Mouse (Mus musculus) forebrain, embryonic 13.5 days (tissue): ENCODE measurements at regions not wholly inside any gene's neighbourhood (a gene's known extent, or its start where the extent isn't known, plus 50 kb on each side); places are given as distances from the start of the nearest gene placed in this dataset.

ENCODE experiments used
- ATAC-seq: fragments of 200-750 bp; cut with Nextera tagmentation; 2 replicates; pipeline ENCODE4 v1.8.0; 2017
- H3K27ac ChIP-seq: fragments of 300-500 bp; sonication (generic); 2 replicates; pipeline ENCODE4 v1.5.1; 2015; ENCODE audit warnings: inconsistent platforms, mild to moderate bottlenecking, moderate library complexity
- H3K27me3 ChIP-seq: fragments of 300-500 bp; sonication (generic); 2 replicates; pipeline ENCODE4 v1.6.1; 2015; ENCODE audit warnings: mild to moderate bottlenecking, inconsistent platforms
- H3K36me3 ChIP-seq: fragments of 300-500 bp; sonication (generic); 2 replicates; pipeline ENCODE4 v1.6.1; 2015; ENCODE audit warnings: mild to moderate bottlenecking, inconsistent platforms; ENCODE audit not compliant: poor library complexity, severe bottlenecking
- H3K4me1 ChIP-seq: fragments of 300-500 bp; sonication (generic); 2 replicates; pipeline ENCODE4 v1.6.1; 2015; ENCODE audit warnings: inconsistent platforms
- H3K4me2 ChIP-seq: fragments of 300-500 bp; sonication (generic); 2 replicates; pipeline ENCODE4 v1.6.1; 2015; ENCODE audit warnings: inconsistent platforms, mild to moderate bottlenecking, moderate library complexity
- H3K4me3 ChIP-seq: fragments of 300-500 bp; sonication (generic); 2 replicates; pipeline ENCODE4 v1.5.1; 2015; ENCODE audit warnings: mild to moderate bottlenecking, inconsistent platforms
- H3K9ac ChIP-seq: fragments of 300-500 bp; sonication (generic); 2 replicates; pipeline ENCODE4 v1.6.1; 2015; ENCODE audit warnings: mild to moderate bottlenecking, inconsistent platforms
- H3K9me3 ChIP-seq: fragments of 300-500 bp; sonication (generic); replicated peaks from 2 replicates; pipeline ENCODE4 v1.6.1; 2016; ENCODE audit warnings: inconsistent platforms
- whole genome bisulfite sequencing: fragments of 180-500 bp; shearing (Covaris S2); methylation state at CpG from one replicate; pipeline ENCODE4 v1.1.7; 2015; 5-methylcytosine and 5-hydroxymethylcytosine counted together

DNA sequence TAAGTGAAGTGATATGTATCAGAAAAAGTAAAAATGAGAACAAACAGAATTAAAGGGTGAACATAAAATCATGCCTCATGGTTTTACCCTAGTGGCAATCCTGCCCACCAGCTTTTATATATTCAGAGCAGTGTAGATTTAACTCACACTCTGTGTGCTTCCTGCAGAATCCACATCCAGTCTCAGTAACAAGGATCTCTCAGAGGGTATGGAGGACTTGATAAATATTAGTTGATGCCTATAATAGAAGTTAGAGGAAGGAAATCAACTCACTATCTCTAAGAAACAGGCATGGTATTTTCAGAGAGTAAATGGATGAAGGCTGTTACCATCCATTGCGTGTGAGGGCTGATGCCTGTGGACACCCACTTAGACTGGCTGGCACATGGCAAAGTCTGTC, 492.5 kb upstream of the Nr5a2 start:
- Histone ChIP-seq H3K9ac (no peak overlapping the region), H3K4me3 (no peak overlapping the region), H3K4me2 (no peak overlapping the region), H3K27ac (no peak overlapping the region), H3K4me1 (peaks cover 8% of the 10 kb centered on the region), H3K27me3 (no peaks in the 10 kb centered on the region), H3K9me3 (no peaks in the 10 kb centered on the region), H3K36me3 (no peaks in the 10 kb centered on the region)
- no peak for ATAC-seq
- 76% methylated on average over 1 of the region's 1 CpGs for WGBS

DNA sequence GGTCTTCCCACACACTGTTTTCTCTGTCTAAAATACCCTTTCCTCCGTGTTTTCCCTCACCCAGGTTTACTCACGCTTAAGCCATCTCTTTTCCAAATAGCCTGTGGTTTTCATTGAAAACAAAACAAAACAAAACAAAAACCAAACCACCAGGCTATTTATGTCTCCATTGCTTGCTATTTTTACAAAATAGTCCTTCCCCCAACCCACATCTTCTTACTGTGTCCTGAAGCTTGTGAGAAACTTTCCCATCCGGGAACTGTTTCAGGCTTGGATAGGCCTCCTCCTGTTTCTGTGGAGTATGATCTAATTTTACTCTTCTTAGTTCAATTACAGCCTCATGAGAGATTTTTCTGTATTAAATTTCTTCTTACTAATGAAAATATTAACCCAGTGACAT, 486.2 kb upstream of the Nr5a2 start:
- 40% methylated on average over 3 of the region's 3 CpGs for WGBS
- ATAC-seq, result no peak
- Histone ChIP-seq H3K9me3 (no peaks in the 10 kb centered on the region), H3K36me3 (no peaks in the 10 kb centered on the region), H3K27ac (no peak overlapping the region), H3K27me3 (no peaks in the 10 kb centered on the region), H3K4me2 (no peak overlapping the region), H3K9ac (no peak overlapping the region), H3K4me1 (peaks cover 3% of the 10 kb centered on the region; the same call in 1 of the 2 replicates), H3K4me3 (no peak overlapping the region)

DNA sequence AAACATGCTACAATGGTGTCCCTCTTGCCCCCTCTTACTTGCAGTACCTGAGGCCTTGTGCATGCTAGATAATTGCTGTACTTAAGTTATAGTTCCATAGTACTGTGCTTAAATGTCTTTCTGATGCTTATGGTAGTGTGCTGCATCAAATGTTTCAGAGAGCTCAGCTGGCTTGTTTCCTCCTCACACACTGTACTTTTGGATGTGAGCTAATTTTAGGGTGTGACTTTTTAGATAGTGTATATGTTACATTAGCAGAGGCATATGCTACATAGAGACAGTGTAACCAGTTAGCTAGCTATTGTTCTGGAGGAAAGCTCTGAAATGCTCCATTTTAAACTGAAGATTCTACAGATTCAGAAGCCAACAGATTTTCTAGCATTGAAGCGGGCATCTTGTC, 467.9 kb upstream of the Nr5a2 start:
- no peak overlapping the region for H3K4me3 ChIP-seq
- H3K4me2 ChIP-seq, result no peak overlapping the region
- no peak overlapping the region for H3K9ac ChIP-seq
- H3K27ac ChIP-seq, result no peak overlapping the region
- WGBS, result 100% methylated on average over 1 of the region's 1 CpGs
- no peaks in the 10 kb centered on the region for H3K27me3 ChIP-seq
- no peaks in the 10 kb centered on the region for H3K9me3 ChIP-seq
- no peak for ATAC-seq
- H3K36me3 ChIP-seq, result no peaks in the 10 kb centered on the region
- no peaks in the 10 kb centered on the region for H3K4me1 ChIP-seq

DNA sequence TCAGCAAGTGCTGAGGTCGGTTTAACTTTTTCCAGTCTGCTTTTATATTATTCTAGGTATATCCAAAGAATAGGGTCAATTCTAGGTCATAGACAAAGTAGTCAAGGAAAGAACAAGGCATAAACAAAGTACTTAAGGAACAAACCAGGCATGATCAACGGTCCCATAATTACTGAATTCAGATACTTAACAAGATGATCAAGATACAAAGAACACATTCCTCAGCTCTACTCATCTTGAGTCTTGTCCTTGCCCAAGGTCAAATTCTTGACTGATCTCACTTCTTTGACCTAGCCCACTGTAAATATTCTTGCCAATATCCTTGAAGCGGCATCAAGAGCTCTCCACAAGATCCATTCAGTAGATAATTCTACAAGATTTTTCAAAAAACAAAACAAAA, 458.1 kb upstream of the Nr5a2 start:
- H3K4me3 ChIP-seq, result no peak overlapping the region
- 56% methylated on average over 3 of the region's 3 CpGs for WGBS
- H3K9me3 ChIP-seq, result no peaks in the 10 kb centered on the region
- H3K9ac ChIP-seq, result no peak overlapping the region
- H3K4me1 ChIP-seq, result no peaks in the 10 kb centered on the region
- H3K4me2 ChIP-seq, result no peak overlapping the region
- no peaks in the 10 kb centered on the region for H3K36me3 ChIP-seq
- H3K27ac ChIP-seq, result no peak overlapping the region
- H3K27me3 ChIP-seq, result no peaks in the 10 kb centered on the region
- no peak for ATAC-seq

DNA sequence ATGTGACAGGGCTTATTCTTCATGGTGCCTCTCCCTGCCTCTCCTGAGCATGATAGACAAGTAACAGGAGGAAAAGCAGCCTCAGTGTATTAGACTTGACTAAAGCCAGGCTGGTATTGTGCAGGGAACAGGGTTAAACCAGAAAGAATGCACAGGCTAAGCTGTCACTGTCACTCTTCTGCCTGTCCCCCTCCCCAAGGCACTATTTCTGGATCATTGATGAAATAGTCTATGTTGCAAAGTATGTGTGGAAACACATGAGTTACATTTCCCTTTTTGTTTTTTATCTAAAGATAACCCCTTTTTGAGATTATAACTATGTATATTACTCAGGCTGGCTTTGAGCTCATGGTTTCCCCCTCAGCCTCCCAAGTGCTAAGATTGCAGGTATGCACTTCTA, 436.5 kb upstream of the Nr5a2 start:
- ATAC-seq, result no peak
- Histone ChIP-seq H3K9ac (no peak overlapping the region), H3K9me3 (no peaks in the 10 kb centered on the region), H3K4me2 (no peak overlapping the region), H3K36me3 (no peaks in the 10 kb centered on the region), H3K27me3 (no peaks in the 10 kb centered on the region), H3K4me3 (no peak overlapping the region), H3K4me1 (no peaks in the 10 kb centered on the region), H3K27ac (no peak overlapping the region)

DNA sequence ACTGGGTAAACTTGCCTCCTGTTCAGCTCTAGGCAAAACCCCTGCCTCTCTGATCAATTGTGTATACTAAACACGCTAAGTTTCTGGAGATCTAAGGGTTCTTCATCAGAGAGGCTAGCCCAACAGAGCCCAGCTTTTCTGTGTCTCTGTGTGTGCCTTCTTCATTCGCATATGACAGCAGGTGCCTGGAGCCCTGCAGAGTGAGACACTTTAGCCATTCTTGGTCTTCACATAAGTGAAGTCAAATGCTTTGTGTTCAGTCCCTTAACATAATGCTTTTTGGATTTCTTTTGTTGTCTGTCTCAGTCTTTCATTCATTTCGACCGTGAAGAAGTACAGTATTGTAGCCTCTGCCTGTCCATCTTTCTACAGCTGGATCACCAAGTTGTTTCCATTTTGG, 427.3 kb upstream of the Nr5a2 start:
- H3K4me2 ChIP-seq, result no peak overlapping the region
- no peaks in the 10 kb centered on the region for H3K9me3 ChIP-seq
- WGBS, result 46% methylated on average over 4 of the region's 4 CpGs
- H3K27me3 ChIP-seq, result no peaks in the 10 kb centered on the region
- no peak for ATAC-seq
- no peak overlapping the region for H3K27ac ChIP-seq
- H3K9ac ChIP-seq, result no peak overlapping the region
- no peaks in the 10 kb centered on the region for H3K4me1 ChIP-seq
- H3K36me3 ChIP-seq, result no peaks in the 10 kb centered on the region
- H3K4me3 ChIP-seq, result no peak overlapping the region

DNA sequence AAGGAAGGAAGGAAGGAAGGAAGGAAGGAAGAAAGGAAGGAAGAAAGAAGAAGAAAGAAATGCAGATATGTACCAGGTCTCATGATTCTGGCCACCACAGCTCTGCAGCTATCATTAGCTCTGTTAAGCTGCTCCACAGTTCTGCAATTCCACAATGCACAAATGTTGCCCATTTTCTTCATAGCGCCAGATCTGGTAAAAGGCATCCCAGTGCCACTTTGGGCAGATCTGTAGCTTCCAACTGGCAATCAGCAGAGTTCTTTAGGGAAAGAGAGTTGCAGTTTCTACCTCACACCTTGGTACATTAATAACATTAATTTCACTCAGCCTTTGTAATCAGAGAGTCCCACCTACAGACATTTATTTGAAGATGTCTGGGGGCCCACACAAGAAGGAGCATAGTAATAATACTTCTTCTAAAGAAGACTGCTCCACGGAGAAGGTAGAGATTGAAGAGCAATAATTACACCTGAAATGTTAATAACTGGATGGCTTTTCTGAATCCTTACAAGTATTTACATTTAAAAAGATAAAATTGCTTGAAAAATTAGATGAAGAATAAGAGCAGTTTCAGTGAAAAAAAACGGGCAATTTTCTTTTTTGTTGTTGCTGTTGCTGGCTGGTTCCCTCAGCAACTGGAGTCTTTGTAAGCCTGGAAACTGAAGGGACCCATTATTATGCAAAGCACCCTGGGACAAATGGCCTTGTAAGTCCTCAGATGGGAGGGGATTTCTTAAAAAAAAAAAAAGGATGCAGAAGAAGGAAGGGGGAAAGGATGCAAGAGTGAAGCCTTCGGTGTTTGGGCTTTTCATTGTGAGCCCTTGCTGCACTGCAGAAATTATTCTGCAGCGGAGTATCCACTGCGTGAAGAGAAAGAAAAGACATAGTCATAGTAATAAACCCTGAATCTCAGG, 418.1 kb upstream of the Nr5a2 start:
- H3K4me2 ChIP-seq, result peak overlapping the region; percentile 43

DNA sequence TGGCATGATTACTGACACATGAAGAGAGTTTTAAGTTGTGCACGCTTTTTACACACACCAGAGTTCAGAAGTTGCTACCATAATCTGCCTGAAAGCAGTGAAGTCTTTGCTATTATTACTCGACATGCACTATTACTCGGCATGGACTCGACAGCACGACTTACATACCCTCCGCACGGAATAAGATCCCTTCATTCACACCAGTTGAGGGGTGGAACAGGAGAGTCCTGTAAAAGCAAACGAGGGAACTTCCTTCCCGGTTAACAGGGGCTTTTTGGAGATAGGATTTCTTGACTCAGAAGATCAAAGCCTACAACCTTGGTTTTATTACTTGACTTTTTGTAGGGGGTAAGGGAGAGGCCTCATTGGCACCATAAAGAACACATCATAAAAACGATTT, 416.4 kb upstream of the Nr5a2 start:
- Histone ChIP-seq H3K9ac (no peak overlapping the region), H3K36me3 (no peaks in the 10 kb centered on the region), H3K27me3 (no peaks in the 10 kb centered on the region), H3K4me3 (no peak overlapping the region), H3K4me2 (no peak overlapping the region), H3K27ac (no peak overlapping the region), H3K4me1 (peaks cover 44% of the 10 kb centered on the region), H3K9me3 (no peaks in the 10 kb centered on the region)
- 80% methylated on average over 10 of the region's 10 CpGs for WGBS
- ATAC-seq, result no peak

More for the DNA sequence above, 418.1 kb upstream of the Nr5a2 start:
- H3K4me3 ChIP-seq, result no peak overlapping the region
- peak; percentile 80 for ATAC-seq
- no peak overlapping the region for H3K9ac ChIP-seq
- WGBS, result 3% methylated on average over 6 of the region's 6 CpGs
- H3K36me3 ChIP-seq, result no peaks in the 10 kb centered on the region
- H3K27ac ChIP-seq, result peak overlapping the region; percentile 89
- H3K4me1 ChIP-seq, result peaks cover 41% of the 10 kb centered on the region
- H3K27me3 ChIP-seq, result no peaks in the 10 kb centered on the region
- H3K9me3 ChIP-seq, result no peaks in the 10 kb centered on the region

DNA sequence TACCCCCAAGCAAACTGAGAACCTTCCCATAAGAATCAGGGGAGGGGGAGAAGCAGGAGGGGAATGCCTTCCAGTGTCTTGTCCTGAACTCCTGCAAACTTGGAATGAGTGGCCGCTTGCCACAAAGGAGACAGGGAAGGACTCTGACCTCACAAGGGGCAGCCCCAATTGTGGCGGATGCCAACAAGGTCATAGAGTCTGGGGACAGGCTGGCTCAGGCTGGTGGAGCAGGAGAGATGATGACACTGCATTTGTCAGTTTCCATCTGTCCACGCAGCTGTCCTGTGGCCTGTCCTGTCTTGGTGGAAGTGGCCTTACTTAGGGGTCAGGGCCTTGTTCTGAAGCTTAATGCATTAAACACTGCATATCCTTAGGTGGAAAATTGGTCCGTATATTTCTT, 414.4 kb upstream of the Nr5a2 start:
- H3K4me2 ChIP-seq, result 0 out of 2 replicates have a peak overlapping the region, but pooled peaks have one; percentile 4
- no peak overlapping the region for H3K4me3 ChIP-seq
- peaks cover 49% of the 10 kb centered on the region for H3K4me1 ChIP-seq
- WGBS, result 52% methylated on average over 4 of the region's 4 CpGs
- H3K9ac ChIP-seq, result no peak overlapping the region
- no peaks in the 10 kb centered on the region for H3K27me3 ChIP-seq
- no peaks in the 10 kb centered on the region for H3K9me3 ChIP-seq
- H3K36me3 ChIP-seq, result no peaks in the 10 kb centered on the region
- H3K27ac ChIP-seq, result peak overlapping the region; percentile 82
- no peak for ATAC-seq

DNA sequence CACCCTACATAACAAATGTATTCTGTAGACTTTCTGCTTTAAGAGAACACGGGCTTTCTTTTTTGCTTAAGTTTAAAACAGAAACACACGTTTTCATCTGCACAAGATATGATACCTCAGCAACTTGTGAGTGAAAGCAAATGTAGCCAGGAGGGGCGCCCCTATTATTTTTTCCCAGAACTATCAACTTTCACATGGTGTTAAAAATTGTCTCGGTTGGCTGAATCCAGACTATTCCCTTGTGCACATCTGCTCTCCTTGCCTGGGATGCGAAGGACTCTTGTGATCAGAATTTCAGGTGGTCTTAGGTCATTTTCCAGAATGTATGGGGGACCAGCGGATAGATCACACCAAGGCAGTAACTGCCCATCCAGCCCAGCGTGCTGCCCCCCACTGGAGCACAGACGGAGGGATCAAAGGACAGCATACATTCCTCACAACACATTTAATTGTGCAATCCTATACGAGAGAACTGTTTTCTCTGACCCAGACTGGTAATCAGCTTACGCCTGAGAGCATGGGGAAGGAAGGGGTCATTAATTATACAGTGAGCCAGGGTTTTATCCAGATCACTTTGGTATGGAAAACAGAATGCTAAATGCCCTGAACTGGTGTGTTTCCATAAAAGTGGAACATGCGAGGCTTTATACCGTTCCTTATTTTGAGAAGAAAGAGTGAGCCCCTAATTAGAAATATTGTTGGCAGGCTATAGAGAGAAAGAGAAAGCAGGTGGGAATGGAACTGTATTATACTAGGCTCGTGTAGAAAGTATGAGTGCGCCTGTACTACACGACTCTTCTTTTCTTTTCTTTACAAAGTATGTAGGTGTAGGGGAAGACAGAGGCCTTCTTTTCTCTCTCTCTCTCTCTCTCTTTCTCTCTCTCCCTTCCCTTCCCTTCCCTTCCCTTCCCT, 413.5 kb upstream of the Nr5a2 start:
- Histone ChIP-seq H3K27me3 (no peaks in the 10 kb centered on the region), H3K4me2 (0 out of 2 replicates have a peak overlapping the region, but pooled peaks have one; percentile 7), H3K9ac (no peak overlapping the region), H3K4me3 (no peak overlapping the region), H3K36me3 (no peaks in the 10 kb centered on the region), H3K9me3 (no peaks in the 10 kb centered on the region), H3K27ac (peak overlapping the region; percentile 82), H3K4me1 (peaks cover 47% of the 10 kb centered on the region)
- WGBS, result 15% methylated on average over 15 of the region's 15 CpGs
- peak; percentile 86 for ATAC-seq

DNA sequence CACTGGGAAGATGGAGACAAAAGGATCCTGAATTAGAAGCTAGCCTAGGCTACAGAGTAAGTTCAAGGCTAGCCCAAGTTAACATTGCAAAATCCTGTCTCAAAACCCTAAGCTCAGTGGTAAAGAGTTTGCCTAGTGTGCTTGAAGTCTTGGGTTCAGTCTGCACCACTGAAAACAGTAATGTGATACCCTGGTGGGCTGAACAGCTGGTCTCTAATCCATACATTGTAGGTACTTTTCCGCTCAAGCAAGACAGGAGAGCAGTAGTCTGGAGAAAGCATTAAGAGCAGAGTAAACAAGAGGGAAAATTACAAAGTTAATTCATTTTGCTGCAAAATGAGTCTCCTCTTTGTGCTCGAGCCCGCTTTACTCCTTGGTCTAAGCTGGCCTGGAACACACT, 412.0 kb upstream of the Nr5a2 start:
- peaks cover 39% of the 10 kb centered on the region for H3K4me1 ChIP-seq
- no peaks in the 10 kb centered on the region for H3K9me3 ChIP-seq
- ATAC-seq, result no peak
- no peak overlapping the region for H3K27ac ChIP-seq
- WGBS, result 88% methylated on average over 3 of the region's 3 CpGs
- H3K4me2 ChIP-seq, result no peak overlapping the region
- no peaks in the 10 kb centered on the region for H3K36me3 ChIP-seq
- H3K9ac ChIP-seq, result no peak overlapping the region
- H3K27me3 ChIP-seq, result no peaks in the 10 kb centered on the region
- no peak overlapping the region for H3K4me3 ChIP-seq

DNA sequence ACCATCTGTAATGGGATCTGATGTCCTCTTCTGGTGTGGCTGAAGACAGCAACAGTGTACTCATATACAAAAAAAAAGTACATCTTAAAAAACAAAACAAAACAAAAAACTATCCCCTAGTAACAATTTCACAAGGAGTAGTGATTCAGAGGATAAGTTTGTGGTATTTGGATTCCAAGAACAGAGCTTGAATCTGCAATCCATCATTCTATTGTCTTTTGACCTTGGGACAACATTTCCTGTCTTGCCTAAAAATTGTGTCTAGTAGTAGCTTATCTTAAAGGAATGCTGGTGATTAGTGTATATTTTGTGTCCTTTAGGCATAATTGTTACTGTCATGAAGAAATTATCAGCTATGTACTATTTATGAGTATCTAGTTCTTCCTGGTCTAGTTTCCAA, 404.1 kb upstream of the Nr5a2 start:
- ATAC-seq, result no peak
- Histone ChIP-seq H3K27me3 (no peaks in the 10 kb centered on the region), H3K4me1 (0 out of 2 replicates have a peak, but pooled peaks cover 4% of the 10 kb centered on the region), H3K36me3 (no peaks in the 10 kb centered on the region), H3K9me3 (no peaks in the 10 kb centered on the region), H3K27ac (no peak overlapping the region), H3K4me3 (no peak overlapping the region), H3K4me2 (no peak overlapping the region), H3K9ac (no peak overlapping the region)
